Mouse (Mus musculus): ENCODE data around the gene Pcnx.

- TF ChIP-seq CTCF (IDR thresholded peaks at IDR 0.05; ENCODE audit: low read depth, low read length) (no peak), POLR2A (IDR thresholded peaks at IDR 0.05; ENCODE audit: borderline replicate concordance, low read depth, low read length) (no peak)
Observed at GRCm38 (mm10) chr12:81839663-81840062, 20.2 kb upstream of the Pcnx start.
